Mouse (Mus musculus): ENCODE data around the gene Aip. TPM values are rescaled to one million over a fixed set of nuclear protein-coding genes. Genes with fewer than 3 reads are reported as not detected.
A peak's percentile ranks its signal among the peaks of the same experiment; 100 is the strongest.

The Aip gene
- polyA plus RNA-seq, 1 experiment from 2014 or later: 68.4 TPM

- Histone ChIP-seq H3K27me3 (ENCODE audit: control insufficient read depth, insufficient read depth, low read length) (peaks cover 28% of the 10 kb centered on the region), H3K4me2 (ENCODE audit: low read depth) (no peak overlapping the region), H3K4me1 (ENCODE audit: control insufficient read depth, insufficient read depth, low read length) (peaks cover 13% of the 10 kb centered on the region), H3K36me3 (ENCODE audit: control insufficient read depth, insufficient read depth, low read length) (no peaks in the 10 kb centered on the region), H3K9me3 (ENCODE audit: control insufficient read depth, low read length) (no peaks in the 10 kb centered on the region), H3K27ac (ENCODE audit: low read depth, low read length) (no peak overlapping the region), H3K9ac (ENCODE audit: low read length) (no peak overlapping the region), H3K4me3 (ENCODE audit: low read depth, low read length) (no peak overlapping the region)
- WGBS: 94% methylated on average over 12 of the region's 12 CpGs
- ATAC-seq (ENCODE audit: insufficient read depth, low FRiP score, low TSS enrichment) (no peak), DNase-seq (ENCODE audit: low spot score) (no peak)
Observed at GRCm38 (mm10) chr19:4102626-4103025, 23.0 kb downstream of the Aip start.

DNA sequence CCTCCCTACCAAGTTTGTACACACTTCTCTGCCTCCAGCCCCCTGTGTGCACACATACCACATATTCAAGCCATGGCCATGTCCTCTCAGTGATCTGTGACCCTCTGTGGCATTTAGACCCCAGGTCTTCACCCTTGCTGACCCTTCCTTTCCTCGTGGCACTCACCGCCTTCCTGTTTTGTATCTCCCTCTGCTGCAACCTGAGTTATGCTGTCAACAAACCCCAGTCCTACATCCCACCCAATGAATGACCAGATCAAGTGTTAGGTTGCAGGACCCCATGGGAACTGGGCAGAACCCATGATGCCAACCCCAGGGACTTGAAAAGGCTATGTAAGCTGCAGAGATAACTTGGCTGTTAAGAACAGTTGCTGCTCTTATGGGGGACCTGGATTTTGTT is 23.6 kb downstream of the Aip start:
- Histone ChIP-seq H3K27me3 (ENCODE audit: control insufficient read depth, insufficient read depth, low read length) (peaks cover 28% of the 10 kb centered on the region), H3K4me1 (ENCODE audit: control insufficient read depth, insufficient read depth, low read length) (peaks cover 16% of the 10 kb centered on the region), H3K9ac (ENCODE audit: low read length) (no peak overlapping the region), H3K36me3 (ENCODE audit: control insufficient read depth, insufficient read depth, low read length) (no peaks in the 10 kb centered on the region), H3K27ac (ENCODE audit: low read depth, low read length) (no peak overlapping the region), H3K4me2 (ENCODE audit: low read depth) (no peak overlapping the region), H3K4me3 (ENCODE audit: low read depth, low read length) (no peak overlapping the region), H3K9me3 (ENCODE audit: control insufficient read depth, low read length) (no peaks in the 10 kb centered on the region)
- ATAC-seq (ENCODE audit: insufficient read depth, low FRiP score, low TSS enrichment) (no peak), DNase-seq (ENCODE audit: low spot score) (no peak)
- 74% methylated on average over 2 of the region's 2 CpGs for WGBS

GRCm38 (mm10) chr19:4101466-4101865 is 24.2 kb downstream of the Aip start:
- H3K27ac ChIP-seq (ENCODE audit: low read depth, low read length): no peak overlapping the region
- H3K9ac ChIP-seq (ENCODE audit: low read length): no peak overlapping the region; the same call in 1 of the 2 replicates
- H3K9me3 ChIP-seq (ENCODE audit: control insufficient read depth, low read length): no peaks in the 10 kb centered on the region
- H3K4me2 ChIP-seq (ENCODE audit: low read depth): peak overlapping the region; percentile 88
- H3K4me3 ChIP-seq (ENCODE audit: low read depth, low read length): peak overlapping the region; percentile 46; the same call in 1 of the 2 replicates
- H3K36me3 ChIP-seq (ENCODE audit: control insufficient read depth, insufficient read depth, low read length): no peaks in the 10 kb centered on the region
- WGBS: 69% methylated on average over 6 of the region's 6 CpGs
- DNase-seq (ENCODE audit: low spot score) (no peak), ATAC-seq (ENCODE audit: insufficient read depth, low FRiP score, low TSS enrichment) (no peak)
- H3K4me1 ChIP-seq (ENCODE audit: control insufficient read depth, insufficient read depth, low read length): peaks cover 16% of the 10 kb centered on the region
- H3K27me3 ChIP-seq (ENCODE audit: control insufficient read depth, insufficient read depth, low read length): peaks cover 28% of the 10 kb centered on the region

DNA sequence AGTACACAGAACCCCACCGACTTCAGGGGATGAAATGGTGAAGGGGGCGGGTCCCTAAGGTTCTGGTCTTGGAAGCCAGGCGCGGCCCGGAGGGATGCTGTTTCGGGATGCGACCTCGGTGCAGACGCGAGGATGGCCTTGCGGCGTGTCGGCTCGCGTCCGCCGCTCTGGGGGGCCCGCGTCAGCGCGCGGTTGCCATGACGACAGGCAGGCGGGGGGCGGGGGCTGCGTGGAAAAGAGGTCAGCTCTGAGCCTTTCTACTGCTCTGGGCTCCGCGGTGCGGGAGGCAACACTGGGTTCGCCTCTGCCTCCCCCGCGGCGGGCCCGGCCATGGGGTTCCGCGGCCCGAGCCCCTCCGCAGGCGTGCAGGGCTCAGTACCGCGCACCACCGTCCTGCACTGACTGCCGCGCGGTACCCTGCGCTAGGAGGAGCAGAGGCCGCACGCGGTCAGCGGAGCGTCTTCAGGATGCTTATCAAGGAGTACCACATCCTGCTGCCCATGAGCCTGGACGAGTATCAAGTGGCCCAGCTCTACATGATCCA is 24.9 kb downstream of the Aip start:
- Histone ChIP-seq H3K27me3 (ENCODE audit: control insufficient read depth, insufficient read depth, low read length) (peaks cover 28% of the 10 kb centered on the region), H3K9ac (ENCODE audit: low read length) (peak overlapping the region; percentile 63), H3K9me3 (ENCODE audit: control insufficient read depth, low read length) (no peaks in the 10 kb centered on the region), H3K4me3 (ENCODE audit: low read depth, low read length) (peak overlapping the region; percentile 46), H3K4me2 (ENCODE audit: low read depth) (peak overlapping the region; percentile 88), H3K36me3 (ENCODE audit: control insufficient read depth, insufficient read depth, low read length) (no peaks in the 10 kb centered on the region), H3K4me1 (ENCODE audit: control insufficient read depth, insufficient read depth, low read length) (peaks cover 16% of the 10 kb centered on the region), H3K27ac (ENCODE audit: low read depth, low read length) (no peak overlapping the region)
- no peak for ATAC-seq (ENCODE audit: insufficient read depth, low FRiP score, low TSS enrichment)
- peak; percentile 70 for DNase-seq (ENCODE audit: low spot score)
- WGBS: 0% methylated on average over 51 of the region's 52 CpGs

DNA sequence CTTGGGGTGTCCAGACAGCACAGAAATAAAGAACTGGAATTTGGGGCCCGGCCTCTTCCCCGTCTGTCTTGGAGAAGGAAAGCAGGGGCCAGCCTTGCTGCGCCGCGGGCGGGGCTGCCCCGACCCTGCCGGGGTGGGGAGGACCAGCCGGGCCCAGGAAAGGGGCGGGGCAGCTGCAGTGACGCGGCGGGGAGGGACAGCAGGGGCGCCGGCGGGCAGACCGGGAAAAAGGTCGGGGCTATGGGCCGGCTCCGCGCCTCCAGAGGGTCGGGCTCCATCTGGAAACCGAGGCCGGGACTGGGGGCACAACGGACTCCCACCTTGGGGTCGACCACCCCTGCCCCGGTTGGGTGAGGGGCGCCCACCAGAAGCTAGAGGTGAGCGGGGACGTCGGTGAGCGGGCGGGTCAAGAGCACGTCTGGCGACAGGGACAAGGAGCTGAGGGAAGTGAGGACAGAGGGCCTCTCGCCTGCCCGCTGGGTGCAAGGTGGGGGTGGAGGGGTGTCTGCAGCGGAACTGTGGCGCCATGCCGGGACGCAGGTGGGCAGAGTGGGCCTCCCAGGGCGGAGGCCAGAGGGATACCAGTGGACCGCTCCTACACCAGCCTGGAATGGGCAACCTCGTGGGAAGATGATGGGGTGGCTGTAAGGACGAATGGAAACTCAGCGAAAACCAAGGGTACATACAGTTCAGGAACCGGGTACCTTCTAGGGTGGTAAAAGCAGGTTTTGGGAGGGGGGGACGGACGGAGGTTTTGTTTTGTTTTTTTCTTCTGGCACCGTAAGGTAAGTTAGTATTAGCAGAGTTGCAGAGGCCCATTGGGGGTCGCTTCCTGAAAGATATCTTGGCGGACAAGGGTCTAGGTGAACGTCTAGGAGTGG is 25.6 kb downstream of the Aip start, which contains the start of gene Pitpnm1:
Pitpnm1 (plus strand) TSS at position 162 of the 881 bp plus-strand sequence.
- WGBS: under 1% methylated on average over 52 of the region's 53 CpGs
- ATAC-seq (ENCODE audit: insufficient read depth, low FRiP score, low TSS enrichment): no peak
- Histone ChIP-seq H3K4me3 (ENCODE audit: low read depth, low read length) (peak within 1 kb of the TSS; percentile 46), H3K36me3 (ENCODE audit: control insufficient read depth, insufficient read depth, low read length) (no peaks in the 10 kb centered on the region), H3K4me1 (ENCODE audit: control insufficient read depth, insufficient read depth, low read length) (peaks cover 16% of the 10 kb centered on the region), H3K27me3 (ENCODE audit: control insufficient read depth, insufficient read depth, low read length) (peaks cover 28% of the 10 kb centered on the region), H3K9me3 (ENCODE audit: control insufficient read depth, low read length) (no peaks in the 10 kb centered on the region), H3K9ac (ENCODE audit: low read length) (peak within 1 kb of the TSS; percentile 63), H3K4me2 (ENCODE audit: low read depth) (peak within 1 kb of the TSS; percentile 88), H3K27ac (ENCODE audit: low read depth, low read length) (no peak within 1 kb of the TSS)
- DNase-seq (ENCODE audit: low spot score): peak; percentile 53

- Histone ChIP-seq H3K27ac (ENCODE audit: low read depth, low read length) (no peak overlapping the region), H3K9me3 (ENCODE audit: control insufficient read depth, low read length) (no peaks in the 10 kb centered on the region), H3K4me3 (ENCODE audit: low read depth, low read length) (no peak overlapping the region), H3K36me3 (ENCODE audit: control insufficient read depth, insufficient read depth, low read length) (no peaks in the 10 kb centered on the region), H3K9ac (ENCODE audit: low read length) (no peak overlapping the region), H3K4me2 (ENCODE audit: low read depth) (no peak overlapping the region), H3K4me1 (ENCODE audit: control insufficient read depth, insufficient read depth, low read length) (peaks cover 16% of the 10 kb centered on the region), H3K27me3 (ENCODE audit: control insufficient read depth, insufficient read depth, low read length) (peaks cover 28% of the 10 kb centered on the region)
- 17% methylated on average over 9 of the region's 9 CpGs for WGBS
- DNase-seq (ENCODE audit: low spot score) (peak; percentile 89), ATAC-seq (ENCODE audit: insufficient read depth, low FRiP score, low TSS enrichment) (no peak)
Observed at GRCm38 (mm10) chr19:4099056-4099455, 26.6 kb downstream of the Aip start.

DNA sequence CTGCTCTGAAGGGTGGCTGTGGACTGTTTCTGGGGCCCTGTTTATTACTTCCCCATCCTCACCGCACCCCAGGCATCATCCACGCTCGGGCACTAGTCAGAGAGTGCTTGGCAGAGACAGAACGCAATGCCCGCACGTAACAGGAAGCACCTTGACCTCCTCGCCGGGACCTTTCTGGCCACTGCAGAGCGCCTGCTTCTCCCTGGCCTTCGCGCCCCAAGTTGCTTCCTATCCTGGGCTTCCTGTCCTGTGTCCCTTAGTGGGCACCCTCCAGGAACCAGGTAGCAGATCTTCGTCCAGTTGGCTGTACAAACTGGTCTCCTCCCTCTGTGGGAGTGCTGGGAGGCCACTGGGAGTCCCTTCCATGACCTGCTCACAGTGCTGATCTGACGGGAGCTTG is 27.2 kb downstream of the Aip start:
- ATAC-seq (ENCODE audit: insufficient read depth, low FRiP score, low TSS enrichment) (no peak), DNase-seq (ENCODE audit: low spot score) (no peak)
- H3K27ac ChIP-seq (ENCODE audit: low read depth, low read length): no peak overlapping the region
- no peaks in the 10 kb centered on the region for H3K9me3 ChIP-seq (ENCODE audit: control insufficient read depth, low read length)
- no peaks in the 10 kb centered on the region for H3K36me3 ChIP-seq (ENCODE audit: control insufficient read depth, insufficient read depth, low read length)
- no peak overlapping the region for H3K4me2 ChIP-seq (ENCODE audit: low read depth)
- H3K27me3 ChIP-seq (ENCODE audit: control insufficient read depth, insufficient read depth, low read length): peaks cover 28% of the 10 kb centered on the region
- H3K4me1 ChIP-seq (ENCODE audit: control insufficient read depth, insufficient read depth, low read length): peaks cover 16% of the 10 kb centered on the region
- H3K4me3 ChIP-seq (ENCODE audit: low read depth, low read length): no peak overlapping the region
- H3K9ac ChIP-seq (ENCODE audit: low read length): no peak overlapping the region
- 88% methylated on average over 13 of the region's 13 CpGs for WGBS

DNA sequence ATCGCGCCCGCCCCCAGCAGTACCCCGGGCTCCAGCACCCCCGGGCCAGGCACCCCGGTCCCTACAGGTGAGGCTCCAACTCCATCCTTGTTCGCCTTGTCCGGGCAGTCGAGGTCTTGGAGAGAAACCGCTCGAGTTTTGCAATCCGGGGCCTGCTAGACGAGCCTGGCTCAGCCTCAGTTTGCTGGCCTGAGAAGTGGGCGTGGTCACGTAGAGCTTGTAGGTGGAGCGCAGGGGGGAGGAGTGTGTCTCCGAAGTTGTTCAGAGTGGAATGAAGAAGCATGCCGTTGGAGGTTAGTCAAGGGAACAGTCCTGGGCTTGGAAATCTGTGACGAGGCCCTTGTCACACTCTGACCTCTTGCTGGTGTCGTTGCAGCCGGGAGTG is 28.2 kb downstream of the Aip start:
- Histone ChIP-seq H3K9me3 (ENCODE audit: control insufficient read depth, low read length) (no peaks in the 10 kb centered on the region), H3K27ac (ENCODE audit: low read depth, low read length) (no peak overlapping the region), H3K4me1 (ENCODE audit: control insufficient read depth, insufficient read depth, low read length) (peaks cover 16% of the 10 kb centered on the region), H3K27me3 (ENCODE audit: control insufficient read depth, insufficient read depth, low read length) (peaks cover 25% of the 10 kb centered on the region), H3K36me3 (ENCODE audit: control insufficient read depth, insufficient read depth, low read length) (no peaks in the 10 kb centered on the region), H3K4me3 (ENCODE audit: low read depth, low read length) (peak overlapping the region; percentile 43), H3K4me2 (ENCODE audit: low read depth) (peak overlapping the region; percentile 69), H3K9ac (ENCODE audit: low read length) (peak overlapping the region; percentile 64)
- DNase-seq (ENCODE audit: low spot score) (no peak), ATAC-seq (ENCODE audit: insufficient read depth, low FRiP score, low TSS enrichment) (no peak)
- 3% methylated on average over 21 of the region's 21 CpGs for WGBS

Measured in neural tube, embryonic 11.5 days (tissue).